Mouse (Mus musculus) small intestine, adult 2 months (tissue): ENCODE measurements around the gene Tifa.

Experiments
- CTCF ChIP-seq: fragments of 200-500 bp; IDR thresholded peaks from 2 replicates; pipeline ENCODE4 v1.5.1; 2012; ENCODE audit warnings: low read depth, mild to moderate bottlenecking, control low read depth, inconsistent platforms, low read length, moderate library complexity, mixed read lengths; ENCODE audit not compliant: insufficient replicate concordance, insufficient read length; ENCODE audit errors: extremely low read depth
- POLR2A ChIP-seq: fragments of 200-500 bp; IDR thresholded peaks from 2 replicates; pipeline ENCODE4 v1.6.1; 2012; ENCODE audit warnings: low read depth, mild to moderate bottlenecking, control low read depth, inconsistent platforms, low read length, moderate library complexity

GRCm38 (mm10) chr3:127757886-127758301 lies 31.7 kb upstream of the Tifa start:
- TF ChIP-seq CTCF (no peak), POLR2A (no peak)
